Mouse (Mus musculus) heart, postnatal 0 days (tissue): Measurements from ENCODE around the gene Rgsl1. TPM values are rescaled to one million over a fixed set of nuclear protein-coding genes. Genes with fewer than 3 reads are reported as not detected.

Experiments
- ATAC-seq: fragments of 200-750 bp; cut with Nextera tagmentation; 2 replicates; pipeline ENCODE4 v1.8.0; 2017; ENCODE audit warnings: low read depth, moderate number of reproducible peaks, moderate library complexity; ENCODE audit not compliant: insufficient read depth
- DNase-seq: peaks from one replicate; pipeline ENCODE4 v3.0.0-alpha.2; 2016; ENCODE audit warnings: low spot score
- H3K27ac ChIP-seq: fragments of 300-500 bp; sonication (generic); 2 replicates; pipeline ENCODE4 v1.5.1; 2014; ENCODE audit warnings: low read depth, mild to moderate bottlenecking
- H3K27me3 ChIP-seq: fragments of 300-500 bp; sonication (generic); 2 replicates; pipeline ENCODE4 v1.6.1; 2014; ENCODE audit warnings: low read length, mixed read lengths; ENCODE audit not compliant: control insufficient read depth, insufficient read depth
- H3K36me3 ChIP-seq: fragments of 300-500 bp; sonication (generic); replicated peaks from 2 replicates; pipeline ENCODE4 v1.6.1; 2014; ENCODE audit warnings: low read length, mixed read lengths; ENCODE audit not compliant: control insufficient read depth, insufficient read depth
- H3K4me1 ChIP-seq: fragments of 300-500 bp; sonication (generic); 2 replicates; pipeline ENCODE4 v1.6.1; 2014; ENCODE audit warnings: antibody characterized with exemption; ENCODE audit not compliant: control insufficient read depth, insufficient read depth
- H3K4me2 ChIP-seq: fragments of 300-500 bp; sonication (generic); 2 replicates; pipeline ENCODE4 v1.6.1; 2014; ENCODE audit warnings: low read depth, mild to moderate bottlenecking, low read length, moderate library complexity
- H3K4me3 ChIP-seq: fragments of 300-500 bp; sonication (generic); 2 replicates; pipeline ENCODE4 v1.5.1; 2014; ENCODE audit warnings: low read depth, low read length
- H3K9ac ChIP-seq: fragments of 300-500 bp; sonication (generic); replicated peaks from 2 replicates; pipeline ENCODE4 v1.6.1; 2014; ENCODE audit warnings: low read depth, low read length, mixed read lengths
- H3K9me3 ChIP-seq: fragments of 300-500 bp; sonication (generic); replicated peaks from 2 replicates; pipeline ENCODE4 v1.6.1; 2016; ENCODE audit warnings: low read length; ENCODE audit not compliant: control insufficient read depth
- CTCF ChIP-seq: IDR thresholded peaks from 2 replicates; pipeline ENCODE4 v1.5.1; 2016; ENCODE audit warnings: antibody characterized with exemption, control low read depth, low read depth
- EP300 ChIP-seq: IDR thresholded peaks from 2 replicates; pipeline ENCODE4 v1.6.1; 2016; ENCODE audit warnings: antibody characterized with exemption, low read depth
- WGBS: fragments of 180-500 bp; shearing (Covaris S2); extraction: QIAGEN DNeasy Blood & Tissue Kit; methylation state at CpG from one replicate; pipeline ENCODE4 v1.1.7; 2014; 5-methylcytosine and 5-hydroxymethylcytosine counted together
- polyA plus RNA-seq: library from polyadenylated mRNA; unstranded; fragments of >200 nt; fragmentation: Nextera tagmentation; extraction: Ambion mirVana; gene quantifications from 2 replicates; pipeline ENCODE4 v1.2.1, GENCODE M21; 2015
- total RNA-seq: library from RNA; depleted of rRNA; stranded (reverse); fragments of >200 nt; gene quantifications from 2 replicates; pipeline ENCODE4 v1.2.3, GENCODE M21; 2014; ENCODE audit warnings: low replicate concordance

The Rgsl1 gene
- total and polyA plus RNA-seq, 2 experiments from 2014 or later, result not detected

- Histone ChIP-seq H3K4me3 (no peak overlapping the region), H3K27ac (no peak overlapping the region), H3K9me3 (no peaks in the 10 kb centered on the region), H3K4me2 (no peak overlapping the region), H3K36me3 (peaks cover 11% of the 10 kb centered on the region), H3K27me3 (no peaks in the 10 kb centered on the region), H3K4me1 (peaks cover 5% of the 10 kb centered on the region; the same call in 1 of the 2 replicates), H3K9ac (no peak overlapping the region)
- WGBS, result 43% methylated on average over 8 of the region's 8 CpGs
- ATAC-seq, result peak; percentile 11; the same call in 1 of the 2 replicates
- DNase-seq, result no peak
- TF ChIP-seq EP300, result no peak
- TF ChIP-seq CTCF, result no peak
Measured at GRCm38 (mm10) chr1:153766298-153766697, 77.6 kb downstream of the Rgsl1 start.

DNA sequence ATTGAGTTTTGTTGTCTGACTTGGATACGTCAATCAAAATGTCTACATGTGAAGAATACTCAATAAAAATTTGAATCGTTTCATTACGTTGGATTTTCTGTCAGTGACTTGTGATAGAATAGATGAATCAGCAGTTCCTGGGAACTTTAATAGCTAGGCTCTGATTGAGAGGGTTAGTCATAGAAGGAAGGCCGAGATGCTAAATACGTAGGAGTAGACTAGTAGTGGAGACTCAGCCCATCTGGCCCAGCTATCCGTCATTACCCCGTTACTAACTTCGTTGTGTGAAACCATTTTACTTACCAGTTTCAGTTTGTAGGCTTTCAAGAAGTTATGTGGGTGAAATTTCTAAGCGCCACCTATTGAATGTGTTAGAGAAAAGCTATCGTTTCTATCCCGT, 79.8 kb downstream of the Rgsl1 start:
- Histone ChIP-seq H3K9me3 (no peaks in the 10 kb centered on the region), H3K4me3 (no peak overlapping the region), H3K4me2 (no peak overlapping the region), H3K27ac (no peak overlapping the region), H3K36me3 (peaks cover 28% of the 10 kb centered on the region), H3K4me1 (peaks cover 5% of the 10 kb centered on the region; the same call in 1 of the 2 replicates), H3K9ac (no peak overlapping the region), H3K27me3 (no peaks in the 10 kb centered on the region)
- ATAC-seq (no peak), DNase-seq (no peak)
- TF ChIP-seq CTCF, result no peak
- TF ChIP-seq EP300, result no peak
- 82% methylated on average over 11 of the region's 11 CpGs for WGBS

GRCm38 (mm10) chr1:153753725-153754464, 90.0 kb downstream of the Rgsl1 start:
- H3K4me2 ChIP-seq, result no peak overlapping the region
- TF ChIP-seq CTCF (no peak), EP300 (no peak)
- 61% methylated on average over 25 of the region's 25 CpGs for WGBS
- no peaks in the 10 kb centered on the region for H3K27me3 ChIP-seq
- H3K9me3 ChIP-seq, result no peaks in the 10 kb centered on the region
- H3K9ac ChIP-seq, result no peak overlapping the region
- DNase-seq (no peak), ATAC-seq (no peak)
- peaks cover 22% of the 10 kb centered on the region for H3K36me3 ChIP-seq
- no peak overlapping the region for H3K27ac ChIP-seq
- H3K4me3 ChIP-seq, result no peak overlapping the region
- peaks cover 23% of the 10 kb centered on the region for H3K4me1 ChIP-seq

DNA sequence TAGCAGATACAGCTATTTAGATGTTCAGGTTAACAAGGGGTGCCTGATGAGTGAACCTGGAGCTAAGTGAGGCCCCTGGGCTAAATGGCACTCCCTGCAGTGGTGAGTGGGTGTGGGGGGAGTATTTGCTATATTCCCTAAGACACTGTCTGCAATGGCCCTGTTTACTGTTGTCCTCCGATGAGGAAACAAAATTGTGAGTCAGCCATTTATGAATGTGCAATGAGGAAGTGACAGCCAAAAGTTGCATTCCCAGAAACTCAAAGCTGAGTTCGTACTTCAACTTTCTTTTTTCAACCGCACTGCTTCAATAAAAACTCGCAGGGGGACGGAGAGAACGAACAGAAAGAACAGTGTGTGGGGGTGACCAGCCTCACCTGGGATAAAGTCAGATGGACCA, 91.4 kb downstream of the Rgsl1 start:
- H3K9ac ChIP-seq, result peak overlapping the region; percentile 67
- H3K4me3 ChIP-seq, result peak overlapping the region; percentile 54
- H3K9me3 ChIP-seq, result no peaks in the 10 kb centered on the region
- H3K36me3 ChIP-seq, result peaks cover 15% of the 10 kb centered on the region; the same call in 1 of the 2 replicates
- peaks cover 35% of the 10 kb centered on the region for H3K4me1 ChIP-seq
- H3K27ac ChIP-seq, result peak overlapping the region; percentile 90
- ATAC-seq (no peak), DNase-seq (no peak)
- peak overlapping the region; percentile 81 for H3K4me2 ChIP-seq
- WGBS, result 78% methylated on average over 6 of the region's 6 CpGs
- TF ChIP-seq EP300, result no peak
- TF ChIP-seq CTCF, result no peak
- H3K27me3 ChIP-seq, result no peaks in the 10 kb centered on the region

DNA sequence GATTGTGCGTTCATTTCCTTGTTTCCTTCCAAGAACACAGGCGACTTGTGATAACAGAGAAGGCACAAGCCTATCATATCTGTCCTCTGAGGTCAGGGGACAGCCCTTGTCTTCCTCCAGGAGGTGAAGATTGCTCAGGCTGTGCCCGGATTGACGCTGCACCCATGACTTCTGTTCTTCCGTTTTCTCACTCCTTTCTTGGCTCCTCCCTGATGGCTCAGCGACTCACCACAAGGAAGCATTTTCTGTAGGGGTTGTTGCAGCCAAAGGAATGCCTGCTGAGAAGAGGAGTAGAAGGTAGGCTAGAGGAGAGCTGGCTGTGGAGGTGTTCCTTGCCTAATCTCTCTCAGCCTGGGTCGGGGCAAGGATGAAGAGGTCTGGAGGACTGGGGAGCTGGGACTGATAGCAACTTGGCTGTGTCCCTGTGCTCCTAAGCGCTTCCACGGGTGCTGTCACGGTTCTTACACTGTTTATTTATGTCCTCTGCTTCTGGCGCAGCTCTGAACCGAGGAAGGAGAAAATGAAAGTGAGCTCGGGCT, 92.1 kb downstream of the Rgsl1 start:
- Histone ChIP-seq H3K4me2 (peak overlapping the region; percentile 81), H3K4me3 (peak overlapping the region; percentile 54), H3K9me3 (no peaks in the 10 kb centered on the region), H3K27me3 (no peaks in the 10 kb centered on the region), H3K9ac (peak overlapping the region; percentile 67), H3K4me1 (peaks cover 39% of the 10 kb centered on the region), H3K36me3 (peaks cover 15% of the 10 kb centered on the region; the same call in 1 of the 2 replicates), H3K27ac (peak overlapping the region; percentile 90)
- DNase-seq (peak; percentile 59), ATAC-seq (no peak)
- 10% methylated on average over 13 of the region's 13 CpGs for WGBS
- TF ChIP-seq EP300 (no peak), CTCF (no peak)
